Mouse (Mus musculus) kidney, adult 9 months (tissue): ENCODE measurements around the gene Golga4.

Source experiments
- DNase-seq: peaks from one replicate; pipeline ENCODE4 v3.0.0; 2022

The Golga4 gene

DNA sequence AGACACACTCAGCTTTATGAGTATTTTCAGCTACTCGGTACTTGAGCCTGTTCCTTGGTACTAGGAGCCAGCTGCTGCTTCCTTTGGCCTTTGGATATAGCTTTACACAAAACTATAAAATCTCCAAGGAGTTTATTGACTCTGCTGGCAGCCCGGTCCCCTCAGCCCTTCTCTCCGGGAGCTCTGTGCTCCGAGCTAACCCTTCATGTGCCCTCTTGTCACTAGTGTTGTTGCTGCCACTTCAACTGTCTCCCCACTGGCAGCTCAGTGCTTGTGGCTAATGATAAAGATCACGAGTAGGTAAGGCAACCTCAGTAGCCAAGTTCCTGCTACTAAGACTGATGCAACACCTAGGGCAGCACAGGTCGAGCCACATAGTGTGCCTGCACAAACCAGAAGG is 24.6 kb downstream of the Golga4 start:
- no peak for DNase-seq

DNA sequence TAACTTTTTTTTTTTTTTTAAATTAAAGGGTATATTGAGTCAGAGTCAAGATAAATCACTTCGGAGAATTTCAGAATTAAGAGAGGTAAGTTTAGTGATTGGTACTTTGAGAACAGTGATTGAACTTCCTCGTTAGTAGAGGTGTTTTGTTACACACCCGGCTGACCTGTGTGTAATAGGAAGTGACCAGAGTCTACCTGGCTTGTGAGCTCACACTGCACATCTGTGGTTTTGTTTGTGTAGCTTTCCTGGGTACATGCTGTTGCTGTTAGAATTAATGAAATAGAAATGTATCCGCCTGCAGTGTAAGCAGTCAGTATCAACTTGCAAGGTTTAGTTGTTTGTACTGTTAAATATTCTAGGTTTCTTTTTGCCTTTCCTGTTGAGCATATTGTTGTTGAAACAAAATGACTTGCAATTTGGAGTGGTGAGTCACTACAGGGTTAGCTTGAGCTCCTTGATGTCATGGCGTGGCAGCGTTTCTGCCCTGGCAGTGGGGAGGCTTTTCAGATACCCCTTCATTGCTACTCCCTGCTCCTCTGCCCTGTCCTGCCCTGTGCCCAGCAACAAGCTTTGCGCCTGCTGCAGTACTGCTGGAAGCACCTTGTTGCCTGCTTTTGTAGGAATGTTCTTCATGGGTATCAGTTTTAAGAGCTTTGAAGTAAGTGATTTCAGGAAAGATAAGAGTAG is 26.6 kb downstream of the Golga4 start:
- DNase-seq = no peak

DNA sequence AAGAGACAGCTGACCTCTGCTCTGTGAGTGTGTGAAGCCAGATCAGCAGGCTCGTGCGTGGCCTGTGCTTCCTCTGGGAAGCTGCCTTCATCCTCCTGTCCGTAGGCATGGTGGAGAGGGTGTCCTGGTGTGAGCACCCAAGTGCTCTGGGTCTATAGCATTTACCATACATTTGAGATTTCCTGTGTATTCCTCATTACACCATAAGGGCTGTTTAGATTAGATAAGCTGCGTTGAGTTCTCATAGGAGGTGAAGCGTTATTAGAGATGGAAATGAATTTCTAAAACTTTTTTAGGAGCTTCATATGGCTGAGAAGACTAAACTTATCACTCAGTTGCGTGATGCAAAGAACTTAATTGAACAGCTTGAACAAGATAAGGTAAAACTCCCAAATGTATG is 30.9 kb downstream of the Golga4 start:
- no peak for DNase-seq

DNA sequence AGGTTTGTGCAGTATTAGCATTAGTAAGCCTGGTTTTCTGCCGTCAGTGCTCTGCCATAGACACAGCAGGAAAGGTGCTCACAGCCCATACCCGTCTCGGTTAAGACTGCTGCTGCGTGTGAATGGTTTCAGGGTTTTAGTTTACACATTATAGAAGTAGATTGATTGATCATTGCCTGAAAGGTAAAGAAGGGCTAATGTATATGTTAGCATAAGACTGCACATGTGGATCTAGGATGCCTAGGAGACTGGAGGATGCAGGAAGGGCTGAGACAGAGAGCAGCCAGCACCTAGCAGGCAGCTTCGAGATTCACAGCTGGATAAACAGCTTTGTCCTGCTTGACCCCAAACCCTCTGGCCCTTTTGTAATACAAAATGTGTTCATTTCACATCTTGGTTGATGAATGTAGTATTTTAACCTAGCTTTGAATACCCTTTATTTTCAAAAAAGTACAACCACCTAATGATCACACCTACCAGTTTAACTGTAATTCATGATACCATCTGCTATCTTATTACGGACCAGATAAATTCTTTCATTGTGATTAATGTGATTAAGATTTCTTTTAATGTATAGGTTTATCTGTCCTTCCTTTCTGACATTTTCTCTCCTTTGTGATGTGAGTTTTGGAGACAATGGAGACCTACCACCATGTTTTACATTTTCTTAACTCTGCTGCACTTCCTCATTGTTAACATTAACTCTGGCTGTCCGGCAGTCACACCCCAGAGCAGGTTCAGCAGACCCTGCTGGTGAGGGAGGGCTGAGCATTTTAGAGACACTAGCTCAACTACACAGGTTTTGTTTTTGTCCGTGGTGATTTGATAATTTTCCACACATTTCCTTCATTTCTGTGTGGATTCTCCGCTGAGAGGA is 31.6 kb downstream of the Golga4 start:
- DNase-seq = no peak

DNA sequence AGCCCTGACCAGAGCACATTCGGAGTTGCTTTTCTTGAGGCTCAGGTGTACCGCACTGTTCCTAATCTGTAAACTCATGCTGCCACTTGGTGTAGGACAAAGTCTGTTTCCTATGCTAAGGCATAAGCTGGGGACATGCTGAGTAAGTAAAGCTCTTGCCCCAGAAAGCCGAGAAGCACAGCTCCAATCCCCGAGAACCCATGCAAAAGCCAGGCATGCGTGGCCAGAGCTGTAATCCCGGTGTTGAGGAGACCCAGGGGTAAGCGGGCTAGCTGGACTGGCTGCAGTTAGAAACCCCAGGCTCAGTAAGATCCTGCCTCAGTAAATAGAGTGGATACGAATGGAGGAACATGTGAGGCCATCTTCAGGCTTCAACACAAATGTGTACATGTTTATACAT is 35.8 kb downstream of the Golga4 start:
- no peak for DNase-seq

DNA sequence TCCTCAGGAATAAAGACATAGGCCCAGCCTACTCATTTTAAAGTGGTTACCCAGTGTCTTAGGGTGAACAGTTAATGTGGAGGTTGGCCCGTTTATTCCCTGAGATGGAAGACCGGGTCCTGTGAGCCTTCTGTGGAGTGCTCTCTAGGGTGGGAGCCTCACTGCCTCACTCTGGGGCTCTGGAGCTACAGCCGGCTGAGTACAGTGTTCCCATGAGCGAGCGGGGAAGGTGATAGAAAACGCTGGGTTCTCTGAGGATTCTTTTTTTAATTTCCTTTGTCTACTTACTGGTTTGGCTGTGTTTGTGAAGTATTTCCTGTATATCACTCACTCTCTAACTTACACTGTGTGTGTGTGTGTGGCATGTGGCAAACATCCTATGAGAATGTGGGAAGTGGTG is 39.1 kb downstream of the Golga4 start:
- DNase-seq = no peak

DNA sequence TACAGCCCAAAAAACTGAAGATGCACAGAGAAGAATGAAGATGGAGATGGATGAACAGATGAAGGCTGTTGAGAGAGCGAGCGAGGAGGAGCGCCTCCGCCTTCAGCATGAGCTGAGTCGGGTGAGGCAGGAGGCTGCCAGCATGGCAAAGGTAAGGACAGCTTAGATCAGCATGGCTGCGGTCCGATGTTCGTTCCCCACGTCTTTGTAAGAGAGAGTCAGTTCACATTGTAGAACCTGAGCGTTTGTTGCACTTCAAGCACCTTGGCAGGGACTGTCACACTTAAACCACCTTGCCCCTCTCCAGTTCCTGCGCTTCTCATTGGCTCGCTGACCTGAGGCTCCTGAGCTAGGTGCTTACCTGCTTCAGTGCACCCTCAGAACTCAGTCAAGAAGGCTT is 42.6 kb downstream of the Golga4 start:
- no peak for DNase-seq

DNA sequence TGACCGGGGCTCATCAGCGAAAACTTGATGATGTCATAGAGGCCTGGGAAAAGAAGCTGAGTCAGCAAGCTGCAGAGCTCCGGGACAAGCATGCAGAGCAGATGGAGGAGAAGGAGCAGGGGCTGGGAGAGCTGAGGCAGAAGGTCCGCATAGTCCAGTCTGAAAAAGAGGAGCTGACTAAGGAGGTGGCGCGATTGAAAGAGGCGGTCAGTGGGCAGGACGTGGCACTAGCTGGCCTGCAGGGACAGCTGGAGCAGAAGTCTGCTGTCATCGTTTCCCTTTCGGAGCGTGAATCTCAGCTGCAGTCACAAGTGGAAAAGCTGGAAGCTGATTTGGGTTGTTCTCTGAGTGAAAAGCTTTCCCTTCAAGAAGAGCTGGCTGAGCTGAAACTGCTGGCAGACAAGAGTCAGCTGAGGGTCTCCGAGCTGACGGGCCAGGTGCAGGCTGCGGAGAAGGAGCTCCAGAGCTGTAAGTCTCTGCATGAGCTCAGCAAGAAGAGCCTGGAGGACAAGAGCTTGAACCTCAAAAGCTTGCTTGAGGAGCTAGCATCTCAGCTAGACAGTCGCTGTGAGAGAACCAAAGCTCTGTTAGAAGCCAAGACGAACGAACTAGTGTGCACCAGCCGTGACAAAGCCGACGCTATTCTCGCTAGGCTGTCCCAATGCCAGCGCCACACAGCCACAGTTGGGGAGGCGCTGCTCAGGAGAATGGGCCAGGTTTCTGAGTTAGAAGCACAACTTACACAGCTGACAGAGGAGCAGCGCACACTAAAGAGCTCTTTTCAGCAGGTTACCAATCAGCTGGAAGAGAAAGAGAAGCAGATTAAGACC is 51.1 kb downstream of the Golga4 start:
- no peak for DNase-seq

DNA sequence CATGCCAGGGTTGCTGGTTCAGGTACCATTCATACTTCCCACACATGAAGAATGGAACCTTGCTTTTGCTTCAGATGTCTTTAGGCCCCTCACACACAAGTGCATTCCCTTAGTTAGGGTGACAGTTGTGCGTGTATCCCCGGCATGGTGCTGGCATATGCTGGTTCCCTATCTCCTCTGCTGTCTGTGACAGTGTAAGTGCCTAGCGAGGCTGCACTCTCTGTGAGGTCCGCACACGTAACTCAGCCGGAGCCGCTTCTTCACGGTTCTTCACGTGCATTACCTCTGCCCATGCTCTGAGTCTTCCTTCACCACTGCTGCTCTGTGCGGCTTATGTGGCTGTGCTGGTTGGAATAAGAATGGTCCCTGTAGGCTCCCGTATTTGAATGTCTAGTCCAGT is 57.3 kb downstream of the Golga4 start:
- no peak for DNase-seq

DNA sequence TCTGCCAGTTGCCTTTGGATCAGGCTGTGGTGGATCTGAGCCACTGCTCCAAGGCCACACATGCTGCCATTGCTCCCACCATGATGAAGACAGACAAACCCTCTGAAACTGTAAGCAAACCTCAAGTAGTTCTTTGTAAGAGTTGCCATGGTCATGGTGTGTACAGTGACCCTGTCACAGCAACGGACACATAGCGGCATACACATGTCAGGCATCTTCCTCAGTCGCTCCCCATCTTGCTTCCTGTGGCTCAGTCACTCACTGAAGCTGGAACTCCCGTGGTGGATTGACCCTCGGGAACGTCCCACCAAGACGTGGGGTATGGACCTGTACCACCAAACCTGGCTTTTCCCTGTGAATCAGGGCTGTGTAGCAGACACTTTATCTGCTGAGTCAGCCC is 57.8 kb downstream of the Golga4 start:
- DNase-seq = no peak

DNA sequence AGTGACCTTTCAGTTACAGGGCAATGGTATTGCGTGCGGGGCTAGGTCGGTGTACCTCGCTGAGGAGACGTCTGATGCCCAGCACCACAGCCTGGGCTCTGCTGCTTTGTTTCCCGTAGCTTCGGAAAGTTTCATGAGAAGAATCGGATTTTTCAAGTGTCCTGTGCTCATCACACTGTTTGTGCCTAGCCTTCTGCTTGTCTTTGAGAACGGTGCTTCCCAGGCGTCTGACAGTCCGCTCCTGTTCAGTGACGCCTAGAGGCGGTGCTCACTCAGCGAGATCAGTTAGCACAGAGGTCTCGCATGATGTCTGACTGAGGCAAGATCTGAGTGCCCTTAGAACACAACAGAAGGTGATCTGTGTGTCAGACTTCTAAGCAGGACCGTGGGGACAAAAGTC is 58.6 kb downstream of the Golga4 start:
- no peak for DNase-seq

DNA sequence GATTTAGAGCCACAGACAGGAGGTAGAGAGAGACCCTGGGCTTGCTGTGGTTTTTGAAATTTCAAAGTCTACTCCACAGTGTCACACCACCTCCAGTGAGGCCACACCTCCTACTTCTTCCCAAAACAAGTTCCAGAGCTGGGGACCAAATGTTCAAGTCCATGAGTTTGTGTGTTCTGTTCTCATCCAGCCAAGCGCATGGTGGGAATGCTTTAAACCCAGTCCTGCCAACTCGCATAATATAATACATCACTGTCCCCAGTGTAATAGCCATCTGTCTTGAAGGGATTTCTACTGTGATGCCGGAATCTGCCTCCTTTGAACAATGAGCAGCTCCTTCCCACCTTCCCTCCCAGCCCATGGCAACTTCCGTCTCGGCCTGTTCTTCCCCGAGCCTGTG is 63.3 kb downstream of the Golga4 start:
- no peak for DNase-seq

DNA sequence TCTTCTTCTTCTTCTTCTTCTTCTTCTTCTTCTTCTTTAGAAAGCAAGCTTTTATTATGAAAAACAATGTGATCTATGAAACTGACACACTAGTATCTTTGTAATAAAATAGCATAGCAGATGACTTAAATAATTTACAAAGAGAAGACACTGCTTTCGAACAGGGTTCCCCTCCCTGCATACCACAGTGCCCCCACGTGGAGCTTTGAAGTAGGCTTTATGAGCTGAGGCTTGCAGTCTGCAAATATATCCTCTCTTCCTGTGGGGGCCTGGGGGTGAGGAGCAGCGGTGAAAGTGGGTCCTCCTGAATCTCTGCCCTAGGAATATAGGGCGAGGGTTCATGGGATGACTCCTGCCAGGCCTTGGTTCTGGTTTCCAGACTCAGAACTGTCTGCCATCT is 64.8 kb downstream of the Golga4 start:
- DNase-seq = no peak

DNA sequence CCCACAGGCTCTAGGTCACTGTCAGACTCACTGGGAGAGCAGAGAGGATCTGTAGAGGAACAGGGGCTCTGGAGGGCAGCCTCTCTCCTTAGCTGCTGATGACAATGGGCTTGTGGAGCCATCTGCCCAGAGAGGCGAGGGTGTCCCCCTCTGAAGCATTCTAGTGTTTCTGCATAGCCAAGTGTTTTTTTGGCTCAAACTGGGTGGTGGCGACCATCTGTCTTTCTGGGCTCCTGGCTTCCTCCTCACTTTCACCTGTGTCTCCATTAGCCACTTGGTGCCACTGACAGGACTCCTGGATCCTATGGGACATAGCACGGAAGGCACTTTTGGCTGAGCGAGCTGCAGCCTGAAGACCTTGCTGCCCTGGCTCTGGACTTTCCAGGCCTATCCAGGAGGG is 65.6 kb downstream of the Golga4 start:
- DNase-seq = no peak

DNA sequence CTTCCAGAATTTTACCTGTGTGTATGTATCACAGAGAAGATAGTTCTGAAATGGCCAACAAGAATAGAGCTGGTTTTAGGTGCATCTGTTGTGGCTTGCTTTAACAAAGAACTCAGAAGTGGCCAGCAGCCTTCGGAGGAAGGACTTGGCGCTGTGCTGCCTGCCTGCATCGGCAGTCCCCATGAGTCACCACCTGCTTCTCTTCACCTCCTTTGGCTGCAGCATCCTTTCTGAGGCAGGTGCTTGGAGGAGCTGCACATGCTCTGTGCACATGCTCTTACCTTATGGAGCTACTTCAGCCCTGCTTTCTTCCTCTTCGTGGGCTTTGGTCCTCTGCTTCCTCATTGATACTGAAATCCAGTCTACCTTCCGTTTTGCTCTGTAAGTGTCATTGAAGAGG is 68.8 kb downstream of the Golga4 start:
- no peak for DNase-seq

DNA sequence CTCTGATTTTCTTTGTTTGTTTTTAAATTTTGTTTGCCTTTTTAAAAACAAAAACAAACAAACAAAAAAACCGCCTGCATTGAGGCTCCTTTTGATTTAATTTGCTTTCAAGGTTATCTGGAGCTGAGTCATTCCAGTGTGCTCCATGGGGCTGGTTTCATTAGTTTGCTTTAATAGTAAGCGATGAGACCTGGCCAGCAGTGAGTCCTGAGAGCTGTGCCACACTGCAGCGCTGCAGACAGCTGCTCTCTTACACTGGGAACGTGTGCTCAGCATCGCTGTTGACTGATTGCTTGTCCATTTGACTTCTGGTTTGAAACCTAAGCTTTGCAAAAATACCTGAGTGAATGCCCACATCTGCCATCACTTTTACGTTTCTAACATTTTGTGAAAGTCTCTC is 74.3 kb downstream of the Golga4 start:
- no peak for DNase-seq

DNA sequence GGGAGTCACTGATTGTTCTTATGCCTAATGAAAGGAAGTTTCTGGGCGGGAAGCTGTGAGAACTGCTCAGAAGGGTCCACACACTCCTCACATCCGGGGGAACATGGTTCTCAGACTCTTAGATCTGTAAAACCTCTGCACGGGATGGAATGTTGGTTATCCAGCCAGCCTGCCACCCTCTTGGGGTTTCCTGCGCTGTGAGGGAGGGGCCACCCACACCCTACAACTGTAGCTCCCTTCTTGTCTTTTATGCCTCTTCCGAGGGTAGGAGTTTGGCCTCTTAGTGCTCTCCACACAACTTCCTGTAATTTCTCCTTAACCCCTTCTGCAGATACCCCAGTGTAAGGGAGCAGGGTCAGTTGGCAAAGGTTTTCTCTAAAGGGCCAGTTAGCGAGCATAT is 76.7 kb downstream of the Golga4 start:
- no peak for DNase-seq

DNA sequence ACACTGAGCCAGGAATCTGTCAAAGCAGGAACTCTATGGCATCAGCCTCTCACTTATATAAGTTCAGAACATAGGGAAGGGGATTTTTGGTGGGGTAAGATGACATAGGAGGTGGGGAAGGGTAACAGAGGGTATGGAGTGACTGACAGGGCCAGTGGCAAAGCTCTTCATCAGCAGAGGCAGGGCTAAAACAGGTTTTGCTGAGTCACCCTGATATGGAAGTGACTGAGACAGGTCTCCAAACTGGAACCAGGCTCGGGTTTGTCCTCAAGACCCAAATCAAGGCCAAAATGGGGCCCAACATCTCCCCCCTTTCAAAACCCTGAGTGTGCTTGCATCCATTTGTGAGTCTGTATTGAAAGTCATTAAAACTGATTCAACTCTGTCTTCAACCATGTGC is 78.8 kb downstream of the Golga4 start:
- DNase-seq = no peak

DNA sequence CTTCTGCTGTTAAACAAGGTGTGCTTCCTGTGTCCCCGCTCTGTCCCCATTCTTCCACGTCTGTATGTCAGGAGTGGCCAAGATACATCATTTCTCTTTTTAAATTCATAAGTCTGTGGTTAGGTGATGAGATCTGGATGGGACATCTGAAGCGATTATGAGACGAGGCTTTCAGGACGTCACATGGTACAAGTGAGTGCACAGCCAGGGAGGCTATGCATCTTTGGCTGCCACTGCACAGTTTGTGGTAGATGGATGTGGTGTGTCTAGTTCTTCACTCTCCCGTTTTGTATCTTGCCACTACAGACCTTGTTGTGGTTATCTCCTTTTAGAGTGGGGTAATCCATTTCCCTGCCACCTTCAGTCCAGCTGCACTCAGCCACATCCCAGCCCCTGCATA is 79.9 kb downstream of the Golga4 start:
- no peak for DNase-seq

DNA sequence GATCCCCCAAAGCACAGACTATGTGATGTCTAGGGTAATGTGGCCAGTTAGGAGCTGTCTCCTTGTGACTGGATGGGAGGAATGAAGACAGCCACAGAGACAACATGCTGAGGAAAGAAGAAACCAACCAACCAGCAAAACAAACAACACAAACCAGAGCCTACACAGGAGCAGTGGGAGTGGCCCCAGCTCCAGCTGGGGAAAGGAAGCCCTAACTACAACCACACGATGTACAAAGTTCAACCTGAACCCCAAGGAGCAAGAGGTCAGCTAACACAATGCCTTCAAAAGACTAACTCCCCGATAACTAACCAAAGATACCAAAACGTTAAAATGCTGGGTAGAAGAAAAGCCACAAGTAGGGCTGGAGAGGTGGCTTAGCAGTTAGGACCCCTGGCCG is 81.0 kb downstream of the Golga4 start:
- DNase-seq = no peak

DNA sequence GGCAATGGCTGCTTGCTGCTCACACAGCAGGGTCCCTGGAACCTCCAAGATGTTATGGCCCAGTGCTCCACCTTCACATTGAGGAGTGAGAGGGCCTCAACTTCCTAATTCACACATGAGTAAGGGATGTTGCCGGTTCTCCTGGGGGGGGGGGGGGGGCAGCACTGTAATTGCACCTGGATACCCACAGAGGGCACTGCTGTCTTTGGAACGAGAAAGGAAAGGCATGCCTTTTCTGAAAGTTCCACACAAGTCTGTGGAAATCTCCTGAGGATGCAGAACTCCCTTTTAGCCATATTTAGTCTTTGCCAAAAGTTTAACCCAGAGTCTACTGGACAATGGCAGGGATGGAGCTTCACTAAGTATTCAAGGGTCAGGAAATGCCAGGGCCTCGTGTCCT is 83.2 kb downstream of the Golga4 start:
- DNase-seq = no peak

DNA sequence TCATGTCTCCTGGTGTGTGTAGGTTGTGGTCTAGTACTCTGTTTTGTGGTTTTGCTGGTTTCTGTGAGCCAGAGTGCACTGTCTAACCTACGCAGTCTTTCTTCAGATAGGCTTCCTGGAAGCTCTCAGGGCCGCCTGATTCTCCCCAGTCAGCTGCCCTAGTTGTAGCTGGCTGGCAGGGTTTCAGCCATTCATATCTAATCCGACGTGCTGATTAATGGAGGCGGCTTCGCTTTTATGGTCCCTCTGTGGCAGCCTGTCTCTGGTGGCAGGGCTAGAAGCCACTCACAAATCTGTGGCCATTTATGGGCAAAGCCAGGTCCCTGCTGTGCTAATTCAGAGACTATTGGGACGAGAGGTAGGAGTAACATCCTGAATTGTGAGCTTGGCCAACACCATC is 84.2 kb downstream of the Golga4 start:
- no peak for DNase-seq

DNA sequence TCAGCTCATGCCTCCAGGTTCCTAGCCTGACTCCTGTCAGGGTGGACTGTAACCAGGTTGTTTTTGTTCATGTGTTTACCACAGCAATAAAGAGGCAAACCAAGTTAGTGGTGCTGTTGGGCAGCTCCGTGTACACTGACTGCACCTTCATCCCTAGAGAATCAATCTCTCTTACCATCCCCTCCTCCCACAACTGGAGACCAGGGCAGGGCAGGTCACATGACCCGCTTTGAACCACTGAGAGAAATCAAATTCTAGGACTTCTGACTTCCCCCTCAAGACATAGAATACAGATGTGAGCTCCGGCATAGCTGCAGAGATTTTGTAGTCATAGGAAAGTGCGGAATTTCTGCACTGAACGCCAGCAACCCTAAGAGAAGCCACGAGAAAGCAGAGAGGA is 85.6 kb downstream of the Golga4 start:
- DNase-seq = no peak
